Mouse (Mus musculus): Measurements from ENCODE around the gene Itga9. TPM values are rescaled to one million over a fixed set of nuclear protein-coding genes. Genes with fewer than 3 reads are reported as not detected.

Itga9 gene
- polyA plus RNA-seq, 1 experiment: not detected

DNA sequence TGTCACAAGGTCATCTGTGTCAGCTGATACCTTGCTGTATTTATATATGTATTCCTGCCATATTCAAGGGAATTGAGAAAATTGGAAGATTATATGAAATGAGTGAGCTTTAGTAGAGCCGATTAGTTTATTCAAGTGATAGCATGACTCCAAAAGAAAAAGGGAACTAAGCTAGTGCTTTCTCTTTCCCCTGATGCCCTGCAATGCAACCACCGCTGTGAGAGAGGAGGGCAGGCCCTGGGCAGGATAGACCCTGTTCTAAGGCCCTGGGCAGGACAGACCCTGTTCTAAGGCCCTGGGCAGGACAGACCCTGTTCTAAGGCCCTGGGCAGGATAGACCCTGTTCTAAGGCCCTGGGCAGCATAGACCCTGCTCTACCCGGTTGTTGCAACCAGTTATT lies 201.2 kb downstream of the Itga9 start:
- Histone ChIP-seq H3K27ac (ENCODE audit: insufficient read depth, low read depth, low read length) (no peak overlapping the region), H3K4me3 (ENCODE audit: insufficient read depth, low read depth, low read length) (no peak overlapping the region), H3K4me1 (ENCODE audit: control insufficient read depth, insufficient read depth, low read length) (no peaks in the 10 kb centered on the region)
- no peak for TF ChIP-seq POLR2A (IDR thresholded peaks at IDR 0.05; ENCODE audit: insufficient read depth, low read depth, low read length)
- TF ChIP-seq CTCF (IDR thresholded peaks at IDR 0.05; ENCODE audit: insufficient read depth, low read depth, low read length): no peak
- 90% methylated on average over 3 of the region's 3 CpGs for WGBS

DNA sequence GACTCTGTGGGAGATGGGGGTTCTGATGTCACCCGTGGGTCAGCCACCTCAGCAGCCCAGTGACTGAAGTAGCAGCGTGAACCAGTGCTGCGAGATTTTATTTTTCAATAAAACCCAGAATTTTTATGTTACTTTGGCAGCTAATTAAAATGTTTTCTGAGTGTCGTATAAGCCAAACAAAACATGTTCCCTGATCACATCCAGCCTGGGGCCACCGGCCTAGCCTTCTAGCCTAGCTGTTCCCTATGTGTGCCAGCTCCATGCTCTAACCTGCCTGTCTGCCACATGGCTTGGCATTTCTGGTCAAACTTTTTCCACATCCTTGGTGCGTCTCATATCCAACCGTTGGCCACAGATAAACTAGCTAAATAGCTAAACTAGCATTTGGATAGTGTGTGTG lies 205.7 kb downstream of the Itga9 start:
- TF ChIP-seq POLR2A (IDR thresholded peaks at IDR 0.05; ENCODE audit: insufficient read depth, low read depth, low read length) (no peak), CTCF (IDR thresholded peaks at IDR 0.05; ENCODE audit: insufficient read depth, low read depth, low read length) (no peak)
- H3K27ac ChIP-seq (ENCODE audit: insufficient read depth, low read depth, low read length): no peak overlapping the region
- H3K4me3 ChIP-seq (ENCODE audit: insufficient read depth, low read depth, low read length): no peak overlapping the region
- 0 out of 2 replicates have a peak, but pooled peaks cover under 1% of the 10 kb centered on the region for H3K4me1 ChIP-seq (ENCODE audit: control insufficient read depth, insufficient read depth, low read length)
- 90% methylated on average over 7 of the region's 7 CpGs for WGBS

DNA sequence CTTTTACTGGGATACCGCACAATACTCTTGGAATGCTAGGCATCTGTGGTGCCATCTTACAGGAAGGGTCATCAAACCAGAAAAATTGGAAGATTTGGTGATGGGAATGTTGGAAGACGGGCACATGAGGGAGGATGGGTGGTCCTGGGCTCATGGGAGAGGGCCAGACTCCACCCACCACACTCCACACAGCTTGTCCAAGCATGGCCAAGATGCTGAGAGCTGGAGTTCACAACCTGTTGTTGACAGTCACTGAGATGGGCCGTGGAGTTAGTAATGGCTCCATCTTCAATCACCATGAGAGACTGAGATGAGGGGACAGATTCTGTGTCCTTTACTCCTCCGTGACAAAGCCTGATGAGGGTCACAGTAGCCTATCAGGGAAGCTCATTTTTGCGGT lies 207.0 kb downstream of the Itga9 start:
- no peak overlapping the region for H3K4me3 ChIP-seq (ENCODE audit: insufficient read depth, low read depth, low read length)
- H3K4me1 ChIP-seq (ENCODE audit: control insufficient read depth, insufficient read depth, low read length): 0 out of 2 replicates have a peak, but pooled peaks cover 2% of the 10 kb centered on the region
- no peak for TF ChIP-seq POLR2A (IDR thresholded peaks at IDR 0.05; ENCODE audit: insufficient read depth, low read depth, low read length)
- TF ChIP-seq CTCF (IDR thresholded peaks at IDR 0.05; ENCODE audit: insufficient read depth, low read depth, low read length): no peak
- no peak overlapping the region for H3K27ac ChIP-seq (ENCODE audit: insufficient read depth, low read depth, low read length)
- 94% methylated on average over 5 of the region's 5 CpGs for WGBS

DNA sequence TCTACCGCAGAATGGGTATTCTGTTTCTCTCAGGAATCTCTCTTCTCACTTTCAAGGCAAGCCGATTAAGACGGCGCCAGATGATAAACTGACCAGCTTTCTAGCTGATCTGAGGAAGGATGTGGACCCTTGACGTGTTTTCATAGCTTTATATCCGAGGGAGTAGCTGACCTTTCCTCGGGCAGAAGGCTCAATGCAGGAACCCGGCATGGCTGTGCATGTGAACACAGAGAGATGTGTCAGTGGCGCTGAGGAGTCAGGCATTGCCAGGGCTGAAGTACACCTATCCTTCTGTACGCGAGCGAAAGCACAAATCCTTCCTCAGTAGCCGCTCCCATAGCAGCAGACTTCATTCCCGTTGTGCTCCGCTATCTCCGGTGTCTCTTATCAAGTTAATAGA lies 207.6 kb downstream of the Itga9 start:
- Histone ChIP-seq H3K4me3 (ENCODE audit: insufficient read depth, low read depth, low read length) (no peak overlapping the region), H3K4me1 (ENCODE audit: control insufficient read depth, insufficient read depth, low read length) (0 out of 2 replicates have a peak, but pooled peaks cover 2% of the 10 kb centered on the region), H3K27ac (ENCODE audit: insufficient read depth, low read depth, low read length) (no peak overlapping the region)
- no peak for TF ChIP-seq POLR2A (IDR thresholded peaks at IDR 0.05; ENCODE audit: insufficient read depth, low read depth, low read length)
- TF ChIP-seq CTCF (IDR thresholded peaks at IDR 0.05; ENCODE audit: insufficient read depth, low read depth, low read length): no peak
- WGBS: 95% methylated on average over 16 of the region's 16 CpGs

DNA sequence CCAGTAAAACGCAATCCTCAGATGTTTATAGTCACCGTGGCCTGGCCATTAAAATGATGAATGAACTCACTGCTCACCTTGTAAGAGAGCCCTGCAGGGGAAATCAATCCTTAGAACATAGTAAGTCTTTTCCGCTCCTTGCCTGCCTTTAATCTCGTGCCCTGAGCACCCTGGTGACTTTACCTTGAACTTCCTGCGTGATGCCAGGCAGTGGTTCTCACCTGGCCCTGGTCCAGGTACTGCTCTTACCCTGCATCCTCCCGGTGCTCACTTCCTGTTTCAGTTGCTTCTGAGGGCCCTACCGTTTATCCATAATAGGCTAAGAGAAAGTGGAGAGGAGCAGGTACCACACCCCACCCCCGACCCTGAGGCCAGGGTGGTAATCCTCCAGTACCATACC lies 208.0 kb downstream of the Itga9 start:
- Histone ChIP-seq H3K4me3 (ENCODE audit: insufficient read depth, low read depth, low read length) (no peak overlapping the region), H3K27ac (ENCODE audit: insufficient read depth, low read depth, low read length) (no peak overlapping the region), H3K4me1 (ENCODE audit: control insufficient read depth, insufficient read depth, low read length) (0 out of 2 replicates have a peak, but pooled peaks cover 2% of the 10 kb centered on the region)
- WGBS: 85% methylated on average over 8 of the region's 8 CpGs
- no peak for TF ChIP-seq CTCF (IDR thresholded peaks at IDR 0.05; ENCODE audit: insufficient read depth, low read depth, low read length)
- TF ChIP-seq POLR2A (IDR thresholded peaks at IDR 0.05; ENCODE audit: insufficient read depth, low read depth, low read length): no peak

DNA sequence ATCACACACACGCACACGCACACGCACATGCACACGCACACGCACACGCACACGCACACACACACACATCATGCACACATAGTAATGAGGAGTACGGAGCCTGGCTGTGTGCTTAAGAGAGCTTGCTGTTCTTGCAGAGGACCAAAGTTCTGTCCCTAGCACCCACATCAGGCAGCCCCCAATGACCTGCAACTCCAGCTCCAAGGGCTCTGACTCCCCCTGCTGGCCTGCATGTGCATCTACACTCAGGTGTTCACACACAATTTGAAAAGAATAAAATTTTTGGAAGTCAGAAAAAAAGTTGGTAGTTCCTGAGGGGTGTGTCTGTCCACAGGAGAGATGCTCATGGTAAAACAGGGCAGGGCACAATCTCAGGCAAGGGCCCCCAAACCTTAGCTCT lies 209.1 kb downstream of the Itga9 start:
- TF ChIP-seq CTCF (IDR thresholded peaks at IDR 0.05; ENCODE audit: insufficient read depth, low read depth, low read length): no peak
- no peak for TF ChIP-seq POLR2A (IDR thresholded peaks at IDR 0.05; ENCODE audit: insufficient read depth, low read depth, low read length)

DNA sequence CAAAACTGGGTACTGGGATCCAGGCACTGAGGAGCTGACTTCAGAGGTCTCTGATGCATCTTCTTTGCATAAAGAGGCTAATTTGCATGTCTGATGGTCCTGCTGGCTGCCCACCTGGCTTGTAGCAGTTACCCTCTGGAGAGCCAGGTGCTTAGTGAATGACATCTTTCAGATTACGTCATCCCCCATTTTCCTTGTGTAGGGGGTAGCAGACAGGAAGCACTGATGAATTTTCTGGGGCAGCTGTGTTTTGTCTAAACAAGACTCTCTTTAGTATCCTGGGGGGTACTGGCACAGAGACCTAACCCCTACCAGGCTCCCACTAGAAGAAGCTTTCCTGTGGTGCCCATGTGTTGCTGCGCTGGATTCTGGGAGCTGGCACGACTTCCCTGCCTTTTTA lies 212.0 kb downstream of the Itga9 start:
- Histone ChIP-seq H3K27ac (ENCODE audit: insufficient read depth, low read depth, low read length) (no peak overlapping the region), H3K4me1 (ENCODE audit: control insufficient read depth, insufficient read depth, low read length) (peaks cover 15% of the 10 kb centered on the region), H3K4me3 (ENCODE audit: insufficient read depth, low read depth, low read length) (no peak overlapping the region)
- TF ChIP-seq CTCF (IDR thresholded peaks at IDR 0.05; ENCODE audit: insufficient read depth, low read depth, low read length): no peak
- TF ChIP-seq POLR2A (IDR thresholded peaks at IDR 0.05; ENCODE audit: insufficient read depth, low read depth, low read length): no peak
- WGBS: 66% methylated on average over 3 of the region's 3 CpGs

More for the DNA sequence above, 209.1 kb downstream of the Itga9 start:
- Histone ChIP-seq H3K4me3 (ENCODE audit: insufficient read depth, low read depth, low read length) (no peak overlapping the region), H3K4me1 (ENCODE audit: control insufficient read depth, insufficient read depth, low read length) (0 out of 2 replicates have a peak, but pooled peaks cover 2% of the 10 kb centered on the region), H3K27ac (ENCODE audit: insufficient read depth, low read depth, low read length) (no peak overlapping the region)
- 94% methylated on average over 8 of the region's 8 CpGs for WGBS

DNA sequence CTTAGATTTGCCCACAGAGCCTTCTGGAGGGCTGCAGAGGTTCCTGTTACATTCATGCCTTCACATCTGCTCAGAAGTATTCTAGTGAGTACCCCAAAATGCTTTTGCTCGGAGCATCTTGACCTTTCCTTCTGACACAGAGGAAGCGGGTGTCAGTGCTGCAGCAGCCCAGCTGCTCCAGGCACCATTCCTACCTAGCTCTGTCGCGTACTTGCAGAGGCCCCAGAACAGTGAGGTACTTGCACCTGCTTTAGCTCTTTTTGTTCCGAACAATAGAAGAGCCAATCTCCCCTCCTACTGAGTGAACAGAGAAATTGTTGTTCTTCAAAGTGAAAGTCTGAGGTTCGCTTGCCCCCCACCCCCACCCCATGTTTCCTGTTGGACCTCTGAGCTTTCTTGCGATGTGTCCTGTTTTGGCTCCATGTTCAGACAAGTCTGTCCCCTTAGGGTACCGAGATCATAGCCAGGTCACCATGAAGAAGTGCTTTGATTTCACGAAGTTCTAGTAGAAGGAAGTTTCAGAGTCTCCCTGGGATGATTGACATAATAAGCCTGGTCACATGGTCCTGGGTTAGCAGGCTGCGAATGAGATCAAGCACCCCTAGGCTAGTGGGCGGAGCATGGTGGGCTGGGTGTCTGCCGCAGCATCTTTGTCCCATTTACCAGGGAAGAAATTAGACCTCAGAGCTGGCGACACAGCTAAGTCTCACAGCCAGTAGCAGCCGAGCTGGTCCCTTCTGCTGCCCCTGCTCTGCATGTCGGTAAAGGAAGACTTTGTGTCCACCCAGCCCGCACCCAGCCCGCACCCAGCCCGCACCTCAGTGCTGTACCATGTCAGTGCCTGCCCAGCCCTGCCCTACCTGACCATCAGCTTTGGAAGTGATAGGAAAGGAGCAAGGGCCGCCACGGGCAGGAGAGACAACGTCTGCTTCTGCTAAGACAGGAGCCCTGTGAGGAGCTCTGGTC lies 215.0 kb downstream of the Itga9 start:
- no peak overlapping the region for H3K27ac ChIP-seq (ENCODE audit: insufficient read depth, low read depth, low read length)
- TF ChIP-seq POLR2A (IDR thresholded peaks at IDR 0.05; ENCODE audit: insufficient read depth, low read depth, low read length) (no peak), CTCF (IDR thresholded peaks at IDR 0.05; ENCODE audit: insufficient read depth, low read depth, low read length) (no peak)
- WGBS: 40% methylated on average over 21 of the region's 21 CpGs
- H3K4me1 ChIP-seq (ENCODE audit: control insufficient read depth, insufficient read depth, low read length): peaks cover 15% of the 10 kb centered on the region
- no peak overlapping the region for H3K4me3 ChIP-seq (ENCODE audit: insufficient read depth, low read depth, low read length)

DNA sequence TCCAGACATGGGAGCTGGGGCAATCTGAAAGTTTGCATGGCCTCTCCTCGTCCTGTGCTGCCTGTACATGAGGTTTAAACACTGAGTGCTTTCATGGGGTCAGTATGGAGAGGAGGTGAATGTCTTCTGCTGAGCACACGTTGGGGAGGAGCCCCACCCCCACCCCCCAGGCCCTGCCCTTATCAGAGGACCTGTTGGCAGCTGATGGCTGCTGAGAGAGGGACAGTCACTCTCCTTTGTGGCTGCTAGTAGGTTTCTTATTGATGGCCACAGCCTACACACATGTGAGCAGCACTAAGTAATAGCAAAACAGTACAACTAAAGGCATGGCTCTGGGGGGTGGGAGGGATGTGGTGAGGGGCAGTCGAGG lies 215.7 kb downstream of the Itga9 start:
- TF ChIP-seq POLR2A (IDR thresholded peaks at IDR 0.05; ENCODE audit: insufficient read depth, low read depth, low read length): no peak
- no peak for TF ChIP-seq CTCF (IDR thresholded peaks at IDR 0.05; ENCODE audit: insufficient read depth, low read depth, low read length)
- peaks cover 15% of the 10 kb centered on the region for H3K4me1 ChIP-seq (ENCODE audit: control insufficient read depth, insufficient read depth, low read length)
- no peak overlapping the region for H3K27ac ChIP-seq (ENCODE audit: insufficient read depth, low read depth, low read length)
- 50% methylated on average over 3 of the region's 3 CpGs for WGBS
- no peak overlapping the region for H3K4me3 ChIP-seq (ENCODE audit: insufficient read depth, low read depth, low read length)

All from olfactory bulb, adult 2 months (tissue).